ENCODE assay signal across 27 mouse cellular contexts in genomic region chr12:53882863-53883262, GRCm38 (mm10).
DNase-seq lines count a peak whose midpoint lies in the region; ATAC-seq and TF ChIP-seq lines count a peak whose summit lies in the region.
"Had no signal": no experiment of that assay in that cellular context is flagged by ENCODE, and none has a peak within 500 bp of the region (broad histone marks: within the 10 kb centered on the region; RNA-seq: fewer than 3 reads in every experiment).

No protein-coding gene starts in this region.

- no peak for DNase-seq in forebrain, embryonic 14.5 days (ENCODE audit: low spot score)
- no peak for DNase-seq in layer of hippocampus, adult 2 months (ENCODE audit: low spot score in 2 of 2)
- DNase-seq in layer of hippocampus, adult 9-11 months = no peak
- DNase-seq in brain, adult 2 months (ENCODE audit: low read depth, low spot score) = peak; percentile 37
- DNase-seq: adrenal gland, adult 8-10 months; adrenal gland, postnatal 14 days; adrenal gland, postnatal 36 days; B cell, adult 2 months; cerebellum, adult 11 months; cerebellum, adult 18-20 months; cerebellum, adult 8-10 months; cerebellum, adult 9-11 months; cerebellum, postnatal 14 days; cerebellum, postnatal 36 days; embryo, embryonic 11 days had no signal

- peaks cover 8% of the 10 kb centered on the region; the same call in 1 of the 2 replicates for H3K4me1 ChIP-seq in forebrain, embryonic 12.5 days
- no peaks in the 10 kb centered on the region for H3K4me1 ChIP-seq in forebrain, embryonic 14.5 days (ENCODE audit: control insufficient read depth, insufficient read depth, low read length)
- H3K4me1 ChIP-seq: embryonic facial prominence, embryonic 13.5 days; embryonic facial prominence, embryonic 15.5 days had no signal

- 83% methylated on average over 8 of the region's 8 CpGs for WGBS in forebrain, embryonic 12.5 days
- WGBS in forebrain, embryonic 14.5 days = 85% methylated on average over 8 of the region's 8 CpGs

- H3K9me3 ChIP-seq in forebrain, embryonic 12.5 days = no peaks in the 10 kb centered on the region
- H3K9me3 ChIP-seq in forebrain, embryonic 14.5 days (replicated peaks; ENCODE audit: control insufficient read depth, low read length) = no peaks in the 10 kb centered on the region
- H3K9me3 ChIP-seq: embryonic facial prominence, embryonic 13.5 days; forebrain, embryonic 10.5 days; forebrain, embryonic 13.5 days had no signal

- TF ChIP-seq CTCF in layer of hippocampus, adult 2 months (conservative IDR thresholded peaks at IDR 0.05) = 0 out of 2 replicates have a peak, but pooled peaks have one; percentile 4

- no peaks in the 10 kb centered on the region for H3K36me3 ChIP-seq in forebrain, embryonic 12.5 days (replicated peaks)
- H3K36me3 ChIP-seq in forebrain, embryonic 14.5 days (ENCODE audit: control insufficient read depth, insufficient read depth, low read length) = no peaks in the 10 kb centered on the region
- H3K36me3 ChIP-seq: embryonic facial prominence, embryonic 13.5 days; embryonic facial prominence, embryonic 15.5 days; forebrain, embryonic 10.5 days; G1E had no signal

- H3K4me3 ChIP-seq in forebrain, embryonic 12.5 days (replicated peaks) = no peak overlapping the region
- H3K4me3 ChIP-seq in forebrain, embryonic 14.5 days (ENCODE audit: low read depth, low read length) = no peak overlapping the region
- no peak overlapping the region for H3K4me3 ChIP-seq in layer of hippocampus, adult 2 months
- H3K4me3 ChIP-seq: embryonic facial prominence, embryonic 13.5 days; embryonic facial prominence, embryonic 15.5 days; erythroblast, embryonic 14.5 days; forebrain, embryonic 10.5 days; forebrain, embryonic 13.5 days had no signal

- no peaks in the 10 kb centered on the region for H3K27me3 ChIP-seq in forebrain, embryonic 12.5 days
- no peaks in the 10 kb centered on the region for H3K27me3 ChIP-seq in forebrain, embryonic 14.5 days (replicated peaks; ENCODE audit: control insufficient read depth, insufficient read depth, low read length)
- H3K27me3 ChIP-seq: CH12.LX; embryonic facial prominence, embryonic 13.5 days; embryonic facial prominence, embryonic 15.5 days; forebrain, embryonic 13.5 days; Patski had no signal

- no peak overlapping the region for H3K9ac ChIP-seq in forebrain, embryonic 12.5 days
- no peak overlapping the region for H3K9ac ChIP-seq in forebrain, embryonic 14.5 days (ENCODE audit: low read length)
- H3K9ac ChIP-seq: embryonic facial prominence, embryonic 13.5 days; embryonic facial prominence, embryonic 15.5 days; forebrain, embryonic 13.5 days had no signal

- H3K27ac ChIP-seq in forebrain, embryonic 12.5 days = 0 out of 2 replicates have a peak overlapping the region, but pooled peaks have one; percentile 9
- H3K27ac ChIP-seq in forebrain, embryonic 14.5 days (ENCODE audit: low read depth, low read length) = no peak overlapping the region
- H3K27ac ChIP-seq in layer of hippocampus, adult 2 months = peak overlapping the region; percentile 43; the same call in 1 of the 2 replicates
- H3K27ac ChIP-seq: embryonic facial prominence, embryonic 13.5 days; embryonic facial prominence, embryonic 15.5 days; forebrain, embryonic 10.5 days; forebrain, embryonic 13.5 days had no signal

- no peak for ATAC-seq in forebrain, embryonic 12.5 days (ENCODE audit: low FRiP score)
- no peak for ATAC-seq in forebrain, embryonic 14.5 days
- ATAC-seq: activated CD4-positive, CD25-positive, alpha-beta regulatory T cell, adult 4 months; CD4-positive, CD25-positive, alpha-beta regulatory T cell, adult 4 months; forebrain, embryonic 13.5 days; forebrain, embryonic 16.5 days; Patski had no signal

- no peak overlapping the region for H3K4me2 ChIP-seq in forebrain, embryonic 12.5 days
- H3K4me2 ChIP-seq in forebrain, embryonic 14.5 days (ENCODE audit: low read length) = no peak overlapping the region
- H3K4me2 ChIP-seq: embryonic facial prominence, embryonic 13.5 days; embryonic facial prominence, embryonic 15.5 days; forebrain, embryonic 13.5 days had no signal
